Mouse (Mus musculus) kidney, adult 11 months (tissue): ENCODE data around the gene Prkch.
A peak's percentile ranks its signal among the peaks of the same experiment; 100 is the strongest.

Experiments used
- DNase-seq: peaks from one replicate; pipeline ENCODE4 v3.0.0; 2022

Gene Prkch

GRCm38 (mm10) chr12:73617652-73618051 lies 33.1 kb downstream of the Prkch start:
- DNase-seq = peak; percentile 74

- no peak for DNase-seq
Observed at GRCm38 (mm10) chr12:73625277-73626032, 40.9 kb downstream of the Prkch start.

DNA sequence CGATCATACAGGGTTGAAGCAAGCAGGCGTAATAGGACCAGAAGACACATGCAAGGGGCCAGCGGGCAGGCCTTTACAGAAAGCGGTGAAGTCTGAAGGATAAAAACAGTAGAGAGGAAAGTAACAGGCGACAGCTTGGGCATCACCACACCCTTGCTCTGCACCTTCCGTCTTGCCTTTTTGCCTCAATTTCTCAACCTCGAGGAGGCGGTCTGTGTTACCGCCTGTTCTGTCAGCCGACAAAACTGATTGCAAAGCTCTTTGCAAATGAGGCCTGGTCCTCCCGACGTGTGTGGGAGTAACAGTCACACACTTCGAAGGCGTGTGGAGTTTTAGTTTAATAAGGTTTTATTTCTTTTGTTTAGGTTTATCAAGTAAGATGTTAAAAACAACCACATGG lies 43.3 kb downstream of the Prkch start:
- no peak for DNase-seq

- DNase-seq = no peak
Observed at GRCm38 (mm10) chr12:73630596-73630995, 46.0 kb downstream of the Prkch start.

- DNase-seq = no peak
Observed at GRCm38 (mm10) chr12:73631148-73631547, 46.6 kb downstream of the Prkch start.

DNA sequence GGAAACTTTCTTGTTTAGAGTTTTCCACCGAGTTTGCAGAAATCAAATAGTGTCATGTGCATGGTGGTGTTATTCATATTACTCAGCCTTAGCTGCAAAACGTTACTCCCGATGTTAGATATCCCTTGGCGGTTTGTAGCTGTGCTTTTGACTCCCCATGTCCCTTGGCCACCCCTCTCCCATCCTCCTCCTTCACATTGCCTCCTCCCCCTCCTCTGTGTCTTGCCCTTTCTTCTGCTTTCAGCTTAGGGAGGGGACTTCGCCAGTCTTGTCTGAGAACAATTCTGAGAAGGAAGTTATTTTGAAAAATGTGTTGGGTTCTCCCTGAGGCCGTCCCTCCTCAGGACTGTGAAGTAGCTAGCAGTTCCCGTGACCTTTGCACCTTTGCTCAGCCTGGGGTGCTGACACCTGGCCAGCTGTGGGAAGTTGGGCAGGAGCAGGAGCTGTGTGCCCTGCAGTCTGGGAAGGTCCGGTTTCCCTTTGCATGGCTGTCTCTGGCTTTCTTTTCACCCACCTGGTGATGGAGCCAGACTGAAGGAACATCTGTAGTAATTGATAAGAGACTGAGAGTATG lies 48.2 kb downstream of the Prkch start:
- DNase-seq = peak; percentile 49

DNA sequence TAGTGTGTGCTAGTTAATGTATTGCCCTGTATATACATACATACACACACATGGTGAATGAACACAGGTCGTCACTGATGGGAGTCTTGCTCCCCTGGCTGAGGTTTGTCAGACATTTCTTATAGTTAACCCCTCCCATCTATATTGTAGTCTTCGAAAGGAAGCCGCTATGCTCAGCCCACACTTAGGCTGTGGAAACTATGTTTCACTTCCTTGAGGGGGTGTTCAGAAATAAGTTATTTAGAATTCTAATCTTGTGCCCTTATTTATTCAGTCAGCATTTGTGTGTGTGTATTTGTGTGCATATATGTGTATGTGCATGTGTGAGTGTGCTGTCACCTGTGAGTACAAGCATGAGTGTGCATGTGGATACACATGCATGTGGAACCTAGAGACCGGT lies 49.1 kb downstream of the Prkch start:
- DNase-seq = no peak

DNA sequence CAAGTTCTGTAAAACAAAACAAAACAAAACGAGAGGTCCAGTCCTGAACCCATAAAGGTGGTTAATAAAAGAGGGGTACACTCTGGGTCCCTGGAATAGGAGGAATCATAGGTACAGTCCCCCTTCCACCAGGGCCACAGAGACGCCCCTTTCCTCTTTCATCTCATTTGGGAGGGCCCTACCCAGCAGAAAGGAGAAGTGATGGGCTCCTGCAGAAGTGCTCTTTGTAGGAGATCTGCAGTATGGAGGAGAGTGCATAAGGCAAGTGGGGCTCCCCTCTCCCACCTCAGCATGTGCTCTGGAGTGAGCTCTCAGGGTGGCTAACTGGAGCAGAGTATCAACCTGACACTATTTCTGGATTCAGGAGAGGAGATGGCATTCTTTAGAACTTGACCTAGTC lies 55.0 kb downstream of the Prkch start:
- DNase-seq = no peak

GRCm38 (mm10) chr12:73641183-73641582 lies 56.6 kb downstream of the Prkch start:
- DNase-seq = no peak

- DNase-seq = no peak
Observed at GRCm38 (mm10) chr12:73645216-73645615, 60.6 kb downstream of the Prkch start.

- no peak for DNase-seq
Observed at GRCm38 (mm10) chr12:73647686-73648085, 63.1 kb downstream of the Prkch start.

DNA sequence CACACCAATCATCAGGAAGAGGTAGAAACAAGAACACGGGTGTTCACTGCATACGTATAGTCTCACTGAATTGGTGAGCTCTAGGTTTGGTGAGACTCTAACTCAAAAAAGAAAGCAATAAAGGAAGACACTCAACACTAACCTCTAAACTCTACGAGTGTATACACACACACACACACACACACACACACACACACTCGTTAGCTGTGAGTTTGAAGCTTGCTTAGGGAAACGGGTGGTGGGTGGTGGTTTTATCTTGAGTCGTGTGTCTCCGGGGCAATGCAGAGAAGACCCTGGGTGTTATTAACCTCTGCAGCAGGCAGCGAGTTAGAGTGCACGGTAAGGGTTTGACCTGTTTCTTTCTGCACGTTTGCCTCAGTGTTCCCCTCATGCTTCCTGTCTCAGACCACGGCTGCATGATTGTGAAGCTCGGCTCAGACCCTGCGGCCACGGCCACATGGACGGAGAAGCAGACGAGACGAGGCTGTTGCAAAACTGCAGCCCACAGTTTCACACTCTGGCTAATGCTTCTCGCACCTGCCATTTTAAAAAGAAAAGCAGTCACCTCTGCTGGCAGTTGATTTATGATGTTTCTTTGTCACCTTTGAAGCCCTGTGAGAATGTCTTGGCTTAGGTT lies 72.1 kb downstream of the Prkch start:
- DNase-seq = no peak

DNA sequence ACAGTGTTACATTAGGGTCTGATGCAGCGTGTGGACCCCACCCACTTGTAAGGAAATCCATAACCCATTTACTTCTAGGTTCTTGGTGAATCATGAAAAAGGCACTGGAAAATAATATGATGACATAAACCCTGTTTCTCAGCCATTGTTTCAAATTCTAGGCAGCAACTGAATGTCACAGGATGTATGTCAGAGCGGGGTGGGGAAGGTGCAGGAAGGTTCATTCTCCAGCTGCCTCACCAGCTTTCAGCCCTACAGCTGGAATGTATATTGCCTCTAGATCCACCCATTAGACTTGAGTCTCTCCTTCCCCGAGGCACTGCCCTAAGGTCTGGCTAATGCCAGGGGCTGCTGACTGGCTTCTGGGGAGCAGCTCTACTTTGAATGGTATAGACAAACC lies 78.8 kb downstream of the Prkch start:
- no peak for DNase-seq

- DNase-seq = no peak
Observed at GRCm38 (mm10) chr12:73666701-73667100, 82.1 kb downstream of the Prkch start.

GRCm38 (mm10) chr12:73667607-73668006 lies 83.0 kb downstream of the Prkch start:
- peak; percentile 49 for DNase-seq

DNA sequence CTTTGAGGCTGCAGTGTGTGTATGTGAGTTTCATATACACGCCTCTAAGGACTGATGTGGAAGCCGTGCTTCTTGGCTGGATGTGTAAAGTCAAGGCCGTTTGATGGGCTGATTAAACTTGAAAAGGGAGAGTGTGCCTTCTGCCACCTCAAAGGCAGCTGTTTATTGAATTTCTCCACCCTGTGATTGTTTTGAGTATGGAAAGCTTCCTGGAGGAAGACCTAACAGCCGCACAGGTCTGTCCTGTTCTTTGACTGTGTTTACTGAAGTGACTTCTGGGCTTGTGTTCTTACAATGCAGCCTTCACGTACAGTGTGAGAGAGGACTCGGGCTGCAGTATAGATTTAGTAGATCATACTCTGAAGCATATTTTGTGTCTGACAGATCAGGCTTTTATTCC lies 86.1 kb downstream of the Prkch start:
- no peak for DNase-seq

- DNase-seq = peak; percentile 39
Observed at GRCm38 (mm10) chr12:73671540-73671939, 86.9 kb downstream of the Prkch start.

DNA sequence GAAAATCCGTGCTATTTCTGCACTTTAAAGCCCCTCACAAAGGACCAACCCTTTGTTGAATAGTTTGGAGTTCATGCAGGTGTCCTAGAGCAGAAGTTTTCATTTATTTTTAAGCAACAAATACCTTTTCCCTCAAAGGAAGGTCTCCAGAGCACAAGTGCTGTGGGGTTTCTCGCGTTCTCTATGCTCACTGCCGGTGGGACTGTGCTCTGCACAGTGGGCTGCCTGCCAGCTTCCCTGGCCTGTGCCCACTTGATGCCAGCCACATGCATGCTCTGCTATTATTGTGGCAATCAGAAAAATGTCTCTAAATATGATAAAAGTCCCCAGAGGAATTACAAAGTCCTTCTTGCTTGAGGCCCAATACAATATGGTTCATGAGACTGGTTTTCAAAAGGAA lies 87.4 kb downstream of the Prkch start:
- DNase-seq = no peak

DNA sequence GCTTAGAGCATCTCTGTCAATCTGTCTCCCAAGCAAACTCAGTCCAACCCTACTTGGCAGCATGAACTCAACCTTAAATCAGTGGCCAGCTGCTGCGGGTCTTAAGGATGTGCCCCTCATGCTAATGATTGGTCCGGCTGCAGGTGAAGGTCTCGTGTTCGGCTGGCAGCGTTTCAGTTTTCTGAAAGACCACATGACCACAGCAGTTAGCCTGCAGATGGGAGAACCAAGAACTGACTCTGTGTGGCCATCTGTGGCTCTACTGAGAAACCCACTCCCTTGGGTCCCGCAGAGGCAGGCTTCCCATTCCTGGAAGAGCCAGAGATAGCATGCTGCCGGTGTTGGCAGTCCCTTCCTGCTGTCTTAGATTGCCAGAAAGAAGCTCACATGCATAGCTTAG lies 89.2 kb downstream of the Prkch start:
- no peak for DNase-seq

DNA sequence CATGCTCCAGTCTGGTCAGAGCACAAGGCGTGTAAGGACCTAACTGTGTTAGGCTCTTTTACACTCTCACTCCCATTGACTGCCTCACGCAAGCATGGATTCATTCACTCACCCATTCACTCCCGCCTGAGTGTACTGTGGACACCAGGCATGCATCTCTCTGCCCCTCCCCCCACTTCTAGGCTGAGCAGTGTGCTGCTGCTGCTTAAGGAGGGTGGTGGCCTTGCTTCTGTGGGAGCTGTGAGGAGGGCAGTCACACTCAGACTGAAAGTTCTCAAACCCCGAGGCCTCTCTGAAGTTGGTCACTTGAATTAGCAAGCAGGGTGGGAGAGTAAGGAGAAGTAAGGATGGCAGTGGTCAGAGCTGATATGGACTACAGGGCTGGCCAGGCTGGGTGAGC lies 90.6 kb downstream of the Prkch start:
- DNase-seq = no peak

GRCm38 (mm10) chr12:73679400-73679801 lies 94.8 kb downstream of the Prkch start:
- no peak for DNase-seq

DNA sequence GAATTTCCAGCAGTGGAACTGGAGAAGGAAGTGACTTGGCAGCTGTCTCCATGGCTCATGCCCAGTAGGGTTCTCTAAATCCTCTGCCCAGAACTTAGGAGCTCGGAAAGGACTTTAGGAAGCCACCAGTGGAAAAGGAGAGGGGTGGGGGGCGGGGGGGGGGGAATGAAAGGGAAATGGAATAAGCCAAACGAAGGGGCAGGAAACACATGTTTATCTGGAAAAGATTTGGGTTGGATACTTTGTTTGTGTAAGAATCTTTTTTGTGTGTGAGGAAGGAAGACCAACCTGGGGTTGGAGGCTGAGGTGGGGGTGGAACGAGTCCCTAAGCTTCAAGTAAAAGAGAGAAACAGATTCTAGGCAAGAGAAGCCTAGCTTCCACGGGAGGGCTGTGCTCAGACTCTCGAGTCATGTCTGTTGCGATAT lies 98.3 kb downstream of the Prkch start:
- peak; percentile 55 for DNase-seq

DNA sequence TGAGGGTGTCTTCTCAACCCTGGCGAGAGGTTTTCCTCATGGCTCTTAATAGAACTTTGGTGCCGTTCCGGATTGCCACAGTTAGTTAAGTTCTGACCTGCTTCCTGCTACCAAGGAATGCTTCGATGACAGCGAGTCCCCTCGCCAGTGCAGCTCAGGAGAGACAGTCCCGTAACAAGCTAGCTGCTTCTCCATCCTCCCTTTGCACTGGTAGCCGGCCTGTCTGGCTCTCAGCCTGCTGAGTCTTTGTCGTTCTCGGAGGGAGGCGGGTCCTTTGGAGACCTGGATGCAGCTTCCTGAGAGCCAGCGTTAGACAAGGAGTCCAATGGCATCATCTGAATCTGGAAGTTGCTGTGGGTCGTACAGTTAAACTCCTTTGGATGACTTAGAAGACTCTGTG lies 101.3 kb downstream of the Prkch start:
- no peak for DNase-seq

- DNase-seq = no peak
Observed at GRCm38 (mm10) chr12:73686456-73686855, 101.9 kb downstream of the Prkch start.
